Mouse (Mus musculus) kidney, adult 2 months (tissue): ENCODE data around the gene Cacng5.

ENCODE experiments used
- CTCF ChIP-seq: fragments of 200-500 bp; conservative IDR thresholded peaks from 2 replicates; pipeline ENCODE4 v1.5.1; 2011; ENCODE audit warnings: low read depth, mild to moderate bottlenecking, control low read depth, low read length, moderate library complexity, mixed read lengths; ENCODE audit not compliant: insufficient read depth, insufficient read length
- POLR2A ChIP-seq: fragments of 200-500 bp; IDR thresholded peaks from one replicate; pipeline ENCODE4 v1.6.1; 2011; ENCODE audit warnings: low read depth, low read length, control low read depth

GRCm38 (mm10) chr11:107913317-107913716, 1.5 kb downstream of the Cacng5 start:
- TF ChIP-seq CTCF = no peak
- TF ChIP-seq POLR2A = no peak
